Mouse (Mus musculus) stomach, adult 2 months (tissue): Measurements from ENCODE around the gene Kif26b. TPM values are rescaled to one million over a fixed set of nuclear protein-coding genes. Genes with fewer than 3 reads are reported as not detected.

Experiments used
- polyA plus RNA-seq: library from polyadenylated mRNA; depleted of rRNA; stranded (reverse); fragments of >200 nt; gene quantifications from 2 replicates; pipeline ENCODE4 v1.2.3, GENCODE M21; 2012; rRNA removed

Gene Kif26b
- 0.30 and 0.62 TPM in 2 replicates for polyA plus RNA-seq

DNA sequence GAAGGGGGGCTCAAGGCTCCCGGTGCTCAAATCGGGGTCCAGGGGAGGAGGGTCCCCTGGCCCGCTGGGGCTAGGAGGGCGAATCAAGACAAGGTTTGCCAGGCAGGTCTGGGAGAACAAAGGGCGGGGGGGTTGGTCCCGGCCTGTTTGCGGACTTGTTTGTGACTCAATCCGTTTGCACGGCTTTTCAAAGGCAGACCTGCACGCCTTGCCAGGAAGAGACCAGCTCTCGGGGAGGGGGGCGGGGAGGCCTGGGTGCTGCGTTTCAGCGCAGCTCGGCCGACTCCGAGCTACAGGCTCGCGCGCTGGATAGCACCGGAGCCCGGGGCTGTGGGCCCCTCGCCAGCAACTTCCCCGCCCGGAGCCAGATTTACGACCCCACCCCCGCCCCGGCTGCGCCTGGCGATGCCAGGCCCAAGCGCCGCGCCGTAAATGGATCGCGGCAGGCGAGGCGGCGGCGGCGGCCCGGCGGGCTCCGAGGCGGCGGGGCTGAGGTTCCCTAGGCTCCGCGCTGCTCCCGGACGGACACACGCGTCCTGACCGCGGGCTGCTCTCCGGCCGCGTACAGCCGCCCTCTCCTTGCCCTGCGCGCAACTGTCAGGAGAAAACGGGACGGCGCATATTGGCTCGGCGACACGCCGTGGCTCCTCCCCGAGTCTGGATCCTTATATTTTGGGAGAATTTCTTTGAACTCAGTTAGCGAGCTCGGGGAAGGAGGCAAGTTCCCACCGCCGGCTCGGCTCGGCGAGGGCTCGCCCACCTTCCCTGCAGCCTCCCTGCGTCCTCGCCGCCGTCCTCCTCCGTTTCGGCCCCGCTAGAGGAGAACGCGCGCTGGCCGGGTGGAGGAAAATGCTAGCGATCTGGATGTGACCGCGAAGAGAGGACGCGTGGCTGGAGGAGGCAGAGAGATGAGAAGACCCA is at the start of gene Kif26b:
TSS of gene Kif26b (plus strand) at position 695 of the 921 bp plus-strand sequence.

Other genes with a start within 250 kb of the Kif26b start
- gene Cox20, start 210.0 kb upstream of the Kif26b start, polyA plus RNA-seq, result 1.3 and 2.6 TPM in 2 replicates
- 9.7 and 10.0 TPM in 2 replicates for gene Hnrnpu, start 191.3 kb upstream of the Kif26b start, polyA plus RNA-seq
- 0.04 and 0.05 TPM in 2 replicates for gene Efcab2, start 123.0 kb upstream of the Kif26b start, polyA plus RNA-seq